Mouse (Mus musculus) kidney, adult 10 weeks (tissue): Measurements from ENCODE around the gene Cfap161. TPM values are rescaled to one million over a fixed set of nuclear protein-coding genes. Genes with fewer than 3 reads are reported as not detected.

Experiments
- polyA plus RNA-seq: library from polyadenylated mRNA; stranded (reverse); fragments of 350-450 nt; fragmentation: Illumina TruSeq; extraction: RNeasy Lipid Tissue Mini Kit (QIAGEN cat#74804); gene quantifications from one replicate; pipeline ENCODE4 v1.2.3, GENCODE M21; 2014; ENCODE audit warnings: low read depth, low replicate concordance

Cfap161 gene
- not detected for polyA plus RNA-seq

GRCm38 (mm10) chr7:83794705-83795104, at the start of gene Cfap161:
Gene Cfap161 (minus strand): TSS chr7:83794880.

GRCm38 (mm10) chr7:83745413-83746106, 49.1 kb downstream of the Cfap161 start, which contains the start of gene Il16:
Gene Il16 (minus strand): TSS chr7:83745726.

Other genes starting within 250 kb of the Cfap161 start
- gene Tmc3, start 210.0 kb downstream of the Cfap161 start, polyA plus RNA-seq = 1.1 TPM
- gene Stard5, start 162.9 kb downstream of the Cfap161 start, polyA plus RNA-seq = 120 TPM
- 0.89 TPM for gene Il16, start 49.2 kb downstream of the Cfap161 start, polyA plus RNA-seq
- 3.1 TPM for gene Tlnrd1, start 89.4 kb upstream of the Cfap161 start, polyA plus RNA-seq
- 21.6 TPM for gene Mesd, start 89.6 kb upstream of the Cfap161 start, polyA plus RNA-seq